Mouse (Mus musculus) lung, adult 2 months (tissue): ENCODE results near the gene Zfp384.

Experiments
- CTCF ChIP-seq: fragments of 200-500 bp; IDR thresholded peaks from 2 replicates; pipeline ENCODE4 v1.5.1; 2011; ENCODE audit warnings: mild to moderate bottlenecking, low read length, control low read depth; ENCODE audit not compliant: insufficient read depth
- POLR2A ChIP-seq: fragments of 200-500 bp; IDR thresholded peaks from 2 replicates; pipeline ENCODE4 v1.6.1; 2011; ENCODE audit warnings: low read depth, mild to moderate bottlenecking, control low read depth, low read length, borderline replicate concordance; ENCODE audit errors: extremely low read depth

DNA sequence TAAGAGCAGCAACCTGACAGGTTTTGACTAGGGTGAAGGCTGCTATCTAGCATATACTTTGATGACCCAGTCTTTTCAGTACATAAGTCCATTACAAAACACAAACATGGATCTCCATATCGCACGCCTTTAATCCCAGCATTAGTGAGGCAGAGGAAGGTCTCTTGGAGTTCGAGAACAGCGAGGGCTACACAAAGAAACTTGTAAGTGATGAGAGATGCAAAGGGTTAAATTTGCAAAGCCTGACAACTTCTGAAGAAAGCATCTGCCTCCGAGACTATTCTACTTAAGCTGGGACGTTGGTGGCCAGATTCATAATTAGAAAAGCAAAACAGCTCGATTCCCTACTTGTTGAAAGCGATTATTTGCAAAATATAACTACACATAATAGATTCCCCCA, 30.2 kb downstream of the Zfp384 start:
- TF ChIP-seq POLR2A (no peak), CTCF (no peak)
